Mouse (Mus musculus) megakaryocyte, embryonic 14.5 days (primary cell): ENCODE measurements around the gene Sstr2. TPM values are rescaled to one million over a fixed set of nuclear protein-coding genes. Genes with fewer than 3 reads are reported as not detected.
A peak's percentile ranks its signal among the peaks of the same experiment; 100 is the strongest.

Experiments
- H3K27me3 ChIP-seq: replicated peaks from 2 replicates; pipeline ENCODE3; 2012; ENCODE audit warnings: inconsistent platforms
- H3K36me3 ChIP-seq: replicated peaks from 2 replicates; pipeline ENCODE3; 2012; ENCODE audit warnings: low read length, inconsistent platforms, mixed read lengths
- H3K4me1 ChIP-seq: 2 replicates; pipeline ENCODE4 v1.6.1; 2012; ENCODE audit warnings: inconsistent platforms
- H3K4me3 ChIP-seq: replicated peaks from 2 replicates; pipeline ENCODE3; 2012; ENCODE audit warnings: moderate library complexity, mild to moderate bottlenecking, inconsistent platforms
- H3K9me3 ChIP-seq: 2 replicates; pipeline ENCODE4 v1.6.1; 2012; ENCODE audit warnings: inconsistent platforms
- FLI1 ChIP-seq: IDR thresholded peaks from 2 replicates; pipeline ENCODE4 v1.6.1; 2012; ENCODE audit warnings: low read length, inconsistent platforms, mixed read lengths
- GATA1 ChIP-seq: IDR thresholded peaks from 3 replicates; pipeline ENCODE4 v1.6.1; 2012; ENCODE audit warnings: mixed read lengths, low read length, inconsistent platforms, borderline replicate concordance
- polyA plus RNA-seq: library from polyadenylated mRNA; stranded (reverse); fragments of >175 nt; gene quantifications from 2 replicates; pipeline ENCODE4 v1.2.3, GENCODE M21; 2012; ENCODE audit warnings: low replicate concordance; ENCODE audit not compliant: insufficient read depth

The Sstr2 gene
- polyA plus RNA-seq, 1 experiment: not detected

DNA sequence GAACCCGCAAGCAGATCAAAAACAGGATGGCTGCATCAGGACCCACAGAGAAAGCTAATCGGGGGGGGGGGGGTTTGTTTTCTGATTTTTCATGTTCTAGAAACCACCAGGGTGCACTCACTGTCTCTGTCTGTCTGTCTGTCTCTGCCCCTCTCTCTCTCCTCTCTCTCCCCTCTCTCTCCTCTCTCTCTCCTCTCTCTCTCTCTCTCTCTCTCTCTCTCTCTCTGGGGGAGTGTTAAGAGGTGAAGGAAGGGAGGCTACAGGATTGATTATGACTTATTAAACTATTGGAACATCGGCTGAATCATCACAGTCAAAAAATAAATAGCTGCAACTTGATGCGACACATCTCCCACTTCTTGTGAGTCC, 855 bp upstream of the Sstr2 start:
- no peaks in the 10 kb centered on the region for H3K36me3 ChIP-seq
- no peak overlapping the region for H3K4me3 ChIP-seq
- H3K9me3 ChIP-seq: 0 out of 2 replicates have a peak, but pooled peaks cover 3% of the 10 kb centered on the region
- TF ChIP-seq FLI1 (no peak), GATA1 (no peak)
- peaks cover 72% of the 10 kb centered on the region for H3K27me3 ChIP-seq
- peaks cover 25% of the 10 kb centered on the region for H3K4me1 ChIP-seq

DNA sequence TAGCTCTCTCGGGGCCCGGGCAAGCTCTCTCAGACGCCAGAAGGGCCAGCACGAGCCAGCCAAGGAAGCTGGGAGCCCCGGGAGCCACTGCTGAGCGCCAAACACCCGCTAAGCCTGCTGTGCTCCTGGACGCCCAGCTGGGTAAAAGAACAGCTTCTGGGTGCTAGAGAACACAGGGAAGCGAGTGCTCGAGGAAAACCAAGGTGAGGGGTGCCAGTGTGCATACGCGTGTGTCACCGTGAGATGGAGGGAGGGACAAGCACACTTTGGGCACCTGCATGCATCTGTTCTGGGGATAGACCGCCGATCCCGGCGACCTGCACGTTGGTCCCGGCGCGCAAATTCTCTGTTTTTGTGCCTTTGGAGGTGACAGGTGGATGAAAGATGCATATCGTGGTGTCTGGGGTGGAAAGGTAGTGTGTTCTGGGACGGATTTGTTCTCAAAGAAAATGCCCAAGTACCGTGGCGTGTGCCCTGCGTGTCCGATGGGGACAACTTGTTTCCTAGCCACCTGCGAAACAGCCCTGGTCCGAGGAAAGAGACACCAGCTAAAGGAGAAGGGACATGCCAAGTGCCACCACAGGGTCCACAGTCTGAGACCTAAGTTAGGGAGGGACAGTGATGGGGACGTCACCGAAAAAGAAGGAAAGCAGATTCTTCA, 408 bp downstream of the Sstr2 start:
- Histone ChIP-seq H3K9me3 (0 out of 2 replicates have a peak, but pooled peaks cover 3% of the 10 kb centered on the region), H3K27me3 (peaks cover 72% of the 10 kb centered on the region), H3K4me3 (peak overlapping the region; percentile 76), H3K36me3 (no peaks in the 10 kb centered on the region), H3K4me1 (peaks cover 23% of the 10 kb centered on the region)
- TF ChIP-seq FLI1 (no peak), GATA1 (no peak)

DNA sequence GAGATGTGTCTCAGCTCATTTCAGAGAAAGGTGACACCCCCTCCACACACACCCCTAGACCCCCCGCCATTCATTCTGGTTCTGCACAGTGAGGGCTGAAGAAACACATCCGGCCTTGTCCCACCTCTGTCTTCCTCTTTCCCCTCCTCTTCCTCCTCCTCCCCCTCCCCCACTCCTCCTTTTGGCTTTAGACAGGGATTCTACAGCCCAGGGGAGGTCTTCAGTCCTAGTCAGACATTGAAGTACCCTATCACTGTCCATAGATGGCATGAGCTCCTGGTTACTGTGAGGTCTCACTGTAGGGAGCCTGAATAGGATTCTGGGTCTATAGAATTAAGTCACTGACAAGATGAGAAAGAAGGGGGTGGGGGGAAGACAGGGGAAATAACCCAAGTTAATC, 1.9 kb downstream of the Sstr2 start:
- Histone ChIP-seq H3K9me3 (0 out of 2 replicates have a peak, but pooled peaks cover 3% of the 10 kb centered on the region), H3K27me3 (peaks cover 67% of the 10 kb centered on the region), H3K4me1 (peaks cover 22% of the 10 kb centered on the region), H3K36me3 (no peaks in the 10 kb centered on the region), H3K4me3 (no peak overlapping the region)
- TF ChIP-seq FLI1 (no peak), GATA1 (no peak)

DNA sequence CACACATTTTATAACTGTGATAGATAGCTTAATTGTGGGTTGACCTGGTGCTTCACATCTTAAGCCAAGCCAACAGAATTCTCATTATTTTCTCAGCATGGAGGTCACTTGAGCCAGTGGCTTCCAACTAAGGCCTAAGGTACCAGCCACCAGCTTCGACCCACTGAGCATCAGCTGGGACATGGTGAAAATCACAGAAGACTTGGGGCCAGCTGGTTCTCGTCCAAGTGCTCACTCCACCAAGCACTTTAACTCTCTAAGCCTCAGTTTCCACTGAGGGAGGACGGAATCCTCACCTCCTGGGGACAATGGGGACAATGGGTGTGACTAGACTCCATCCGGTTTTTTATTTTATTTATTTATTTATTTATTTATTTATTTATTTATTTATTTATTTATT, 2.9 kb downstream of the Sstr2 start:
- H3K36me3 ChIP-seq: no peaks in the 10 kb centered on the region
- TF ChIP-seq GATA1 (no peak), FLI1 (no peak)
- no peaks in the 10 kb centered on the region for H3K9me3 ChIP-seq
- H3K4me3 ChIP-seq: no peak overlapping the region
- H3K27me3 ChIP-seq: peaks cover 62% of the 10 kb centered on the region
- peaks cover 22% of the 10 kb centered on the region for H3K4me1 ChIP-seq

DNA sequence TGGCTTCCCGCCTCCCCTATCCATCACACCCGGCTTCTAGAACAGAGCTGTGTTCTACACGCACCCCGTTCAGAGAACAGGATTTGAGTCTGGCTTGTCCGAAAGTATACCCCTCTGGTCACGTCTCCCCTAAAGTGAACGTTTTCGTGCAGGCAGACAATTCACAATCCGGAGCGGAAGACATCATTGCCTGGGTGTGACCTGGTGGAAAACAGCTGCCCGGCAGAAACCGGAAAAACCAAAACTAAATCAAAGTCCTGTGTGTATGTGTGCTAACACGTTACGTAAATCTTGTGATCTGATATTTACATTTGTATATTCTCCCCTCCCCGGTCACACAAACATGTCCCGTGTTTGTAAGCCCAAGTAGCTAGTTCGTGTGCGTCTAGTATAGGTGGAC, 6.3 kb downstream of the Sstr2 start:
- Histone ChIP-seq H3K4me1 (no peaks in the 10 kb centered on the region; the same call in 1 of the 2 replicates), H3K4me3 (no peak overlapping the region), H3K9me3 (no peaks in the 10 kb centered on the region), H3K36me3 (no peaks in the 10 kb centered on the region), H3K27me3 (peaks cover 35% of the 10 kb centered on the region)
- TF ChIP-seq GATA1: no peak
- no peak for TF ChIP-seq FLI1

DNA sequence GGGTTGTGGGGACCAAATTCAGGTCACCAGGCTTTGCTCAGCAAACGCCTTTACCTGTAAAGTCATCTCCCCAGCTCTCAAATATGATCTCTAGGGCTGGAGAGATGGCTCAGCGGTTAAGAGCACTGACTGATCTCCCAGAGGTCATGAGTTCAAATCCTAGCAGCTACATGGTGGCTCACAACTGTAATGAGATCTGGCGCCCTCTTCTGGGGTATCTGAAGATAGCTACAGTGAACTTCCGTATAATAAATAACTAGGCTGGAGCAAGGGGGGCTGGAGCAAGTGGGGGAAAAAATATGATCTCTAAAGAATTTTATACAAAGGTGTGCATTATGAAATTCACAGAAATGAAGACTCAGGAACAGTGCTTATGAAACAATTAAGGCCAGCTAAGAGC, 8.6 kb downstream of the Sstr2 start:
- Histone ChIP-seq H3K27me3 (peaks cover 24% of the 10 kb centered on the region), H3K4me1 (no peaks in the 10 kb centered on the region), H3K9me3 (no peaks in the 10 kb centered on the region), H3K4me3 (no peak overlapping the region), H3K36me3 (no peaks in the 10 kb centered on the region)
- no peak for TF ChIP-seq GATA1
- no peak for TF ChIP-seq FLI1

DNA sequence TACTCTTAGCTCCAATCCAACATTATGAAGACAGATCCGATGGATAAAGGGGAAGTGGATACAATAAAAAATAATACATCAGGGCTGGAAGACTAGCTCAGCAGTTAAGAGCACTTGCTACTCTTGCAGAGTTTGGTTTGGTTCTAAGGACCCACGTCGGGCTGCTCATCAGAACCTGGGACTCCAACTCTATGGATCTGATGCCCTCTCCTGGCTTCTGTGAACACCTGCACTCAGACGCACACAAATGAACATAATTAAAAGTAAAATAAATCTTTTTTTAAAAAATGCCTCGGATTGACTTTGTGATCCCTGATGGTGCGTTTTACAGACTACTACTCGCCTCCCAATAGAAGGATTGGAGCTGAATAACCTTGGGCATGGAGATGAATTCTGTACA, 11.5 kb downstream of the Sstr2 start:
- TF ChIP-seq FLI1: no peak
- TF ChIP-seq GATA1: no peak
- Histone ChIP-seq H3K27me3 (peaks cover 17% of the 10 kb centered on the region), H3K36me3 (no peaks in the 10 kb centered on the region), H3K9me3 (peaks cover 11% of the 10 kb centered on the region; the same call in 1 of the 2 replicates), H3K4me1 (no peaks in the 10 kb centered on the region), H3K4me3 (no peak overlapping the region)

DNA sequence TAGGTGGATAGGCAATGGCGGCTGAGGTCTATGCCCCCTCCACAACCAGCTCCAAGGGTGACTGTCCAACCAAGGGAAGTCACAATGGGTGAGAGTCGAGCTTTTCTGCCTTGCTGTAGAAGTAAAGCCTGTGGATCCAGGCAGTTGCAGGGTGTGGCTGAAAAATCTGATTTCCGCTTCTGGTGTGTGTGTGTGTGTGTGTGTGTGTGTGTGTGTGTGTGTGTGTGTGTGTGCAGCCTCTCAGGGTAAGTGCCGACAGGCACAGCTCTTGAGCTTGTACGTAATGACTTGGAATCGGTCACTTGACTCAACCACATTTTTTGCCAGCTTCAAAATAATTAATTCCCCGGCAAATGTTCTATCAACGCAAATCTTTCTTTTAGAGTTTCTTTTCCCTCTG, 12.2 kb downstream of the Sstr2 start:
- no peaks in the 10 kb centered on the region for H3K4me1 ChIP-seq

DNA sequence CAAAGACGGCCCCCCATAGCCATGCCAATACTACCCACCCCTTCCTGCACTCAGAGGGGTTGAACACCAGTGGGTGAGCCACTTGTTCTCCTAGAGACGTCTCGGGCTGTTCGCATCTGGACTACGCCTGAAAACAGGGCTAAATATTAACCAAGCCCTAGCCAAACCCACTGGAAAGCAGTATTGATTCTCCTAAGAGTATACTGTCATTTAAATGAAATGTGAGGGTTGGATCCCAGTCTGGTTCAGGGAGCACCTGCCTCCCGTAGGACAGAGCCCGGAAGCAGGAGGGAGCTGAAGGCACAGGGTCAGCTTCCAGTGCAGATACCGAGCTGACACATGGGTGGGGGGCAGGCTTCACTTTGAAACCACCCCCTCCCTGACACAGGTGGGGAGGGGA, 12.7 kb downstream of the Sstr2 start:
- Histone ChIP-seq H3K4me1 (no peaks in the 10 kb centered on the region), H3K27me3 (peaks cover 17% of the 10 kb centered on the region), H3K36me3 (no peaks in the 10 kb centered on the region), H3K9me3 (peaks cover 17% of the 10 kb centered on the region; the same call in 1 of the 2 replicates), H3K4me3 (no peak overlapping the region)
- no peak for TF ChIP-seq FLI1

More for the DNA sequence above, 12.2 kb downstream of the Sstr2 start:
- Histone ChIP-seq H3K4me3 (no peak overlapping the region), H3K36me3 (no peaks in the 10 kb centered on the region), H3K9me3 (peaks cover 14% of the 10 kb centered on the region; the same call in 1 of the 2 replicates), H3K27me3 (peaks cover 17% of the 10 kb centered on the region)
- TF ChIP-seq FLI1 (no peak), GATA1 (no peak)

DNA sequence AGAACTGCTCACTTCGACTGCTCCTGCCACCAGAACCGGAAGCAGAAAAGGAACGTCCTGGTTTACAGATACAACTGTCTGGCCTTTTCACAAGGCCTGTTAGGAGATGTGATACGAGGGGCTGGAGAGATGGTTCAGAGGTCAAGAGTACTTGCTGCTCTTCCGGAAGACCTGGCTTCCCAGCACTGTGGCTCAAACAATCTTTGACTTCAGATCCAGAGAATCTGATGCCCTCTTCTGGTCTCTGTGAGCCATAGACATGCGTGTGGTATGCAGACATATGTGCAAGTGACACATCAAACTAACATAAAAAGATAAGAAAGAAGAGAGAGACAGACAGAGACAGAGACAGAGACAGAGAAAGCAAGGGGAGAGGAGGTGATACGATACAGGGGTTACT, 13.2 kb downstream of the Sstr2 start:
- Histone ChIP-seq H3K27me3 (peaks cover 17% of the 10 kb centered on the region), H3K4me3 (no peak overlapping the region), H3K36me3 (no peaks in the 10 kb centered on the region), H3K4me1 (no peaks in the 10 kb centered on the region), H3K9me3 (peaks cover 18% of the 10 kb centered on the region; the same call in 1 of the 2 replicates)
- no peak for TF ChIP-seq GATA1
- no peak for TF ChIP-seq FLI1
